Mouse (Mus musculus) heart, embryonic 12.5 days (tissue): ENCODE results near the gene Crybb1. TPM values are rescaled to one million over a fixed set of nuclear protein-coding genes. Genes with fewer than 3 reads are reported as not detected.

ENCODE experiments used
- ATAC-seq: fragments of 200-750 bp; cut with Nextera tagmentation; 2 replicates; pipeline ENCODE4 v1.8.0; 2017; ENCODE audit warnings: moderate TSS enrichment, moderate library complexity; ENCODE audit not compliant: insufficient number of reproducible peaks, low FRiP score
- H3K27ac ChIP-seq: fragments of 300-500 bp; sonication (generic); 2 replicates; pipeline ENCODE4 v1.5.1; 2016; ENCODE audit warnings: mild to moderate bottlenecking, moderate library complexity; ENCODE audit not compliant: poor library complexity, severe bottlenecking
- H3K27me3 ChIP-seq: fragments of 300-500 bp; sonication (generic); replicated peaks from 2 replicates; pipeline ENCODE4 v1.6.1; 2016; ENCODE audit warnings: mild to moderate bottlenecking, moderate library complexity
- H3K36me3 ChIP-seq: fragments of 300-500 bp; sonication (generic); 2 replicates; pipeline ENCODE4 v1.6.1; 2016; ENCODE audit warnings: mild to moderate bottlenecking, moderate library complexity
- H3K4me1 ChIP-seq: fragments of 300-500 bp; sonication (generic); replicated peaks from 2 replicates; pipeline ENCODE4 v1.6.1; 2016; ENCODE audit warnings: mild to moderate bottlenecking
- H3K4me2 ChIP-seq: fragments of 300-500 bp; sonication (generic); 2 replicates; pipeline ENCODE4 v1.6.1; 2016; ENCODE audit warnings: mild to moderate bottlenecking, moderate library complexity
- H3K4me3 ChIP-seq: fragments of 300-500 bp; sonication (generic); 2 replicates; pipeline ENCODE4 v1.5.1; 2016; ENCODE audit warnings: mild to moderate bottlenecking
- H3K9ac ChIP-seq: fragments of 300-500 bp; sonication (generic); 2 replicates; pipeline ENCODE4 v1.6.1; 2016; ENCODE audit warnings: mild to moderate bottlenecking, moderate library complexity
- H3K9me3 ChIP-seq: fragments of 300-500 bp; sonication (generic); replicated peaks from 2 replicates; pipeline ENCODE4 v1.6.1; 2016; ENCODE audit warnings: mild to moderate bottlenecking, moderate library complexity
- WGBS: fragments of 180-500 bp; shearing (Covaris S2); methylation state at CpG from one replicate; pipeline ENCODE4 v1.1.7; 2016; 5-methylcytosine and 5-hydroxymethylcytosine counted together
- polyA plus RNA-seq: library from polyadenylated mRNA; unstranded; fragments of >200 nt; fragmentation: Nextera tagmentation; extraction: Ambion mirVana; gene quantifications from 2 replicates; pipeline ENCODE4 v1.2.1, GENCODE M21; 2016

Crybb1 gene
- polyA plus RNA-seq, 1 experiment from 2014 or later: 0.46 TPM

- 0 out of 2 replicates have a peak overlapping the region, but pooled peaks have one; percentile 2 for H3K4me2 ChIP-seq
- H3K9me3 ChIP-seq: no peaks in the 10 kb centered on the region
- ATAC-seq: no peak
- H3K36me3 ChIP-seq: no peaks in the 10 kb centered on the region
- peaks cover 4% of the 10 kb centered on the region; the same call in 1 of the 2 replicates for H3K27me3 ChIP-seq
- peak overlapping the region; percentile 22; the same call in 1 of the 2 replicates for H3K27ac ChIP-seq
- H3K4me1 ChIP-seq: peaks cover 66% of the 10 kb centered on the region
- H3K9ac ChIP-seq: peak overlapping the region; percentile 32; the same call in 1 of the 2 replicates
- H3K4me3 ChIP-seq: no peak overlapping the region
- 78% methylated on average over 17 of the region's 17 CpGs for WGBS
Measured at GRCm38 (mm10) chr5:112279181-112280021, 23.8 kb downstream of the Crybb1 start.

GRCm38 (mm10) chr5:112280151-112280550 lies 24.5 kb downstream of the Crybb1 start:
- 0 out of 2 replicates have a peak overlapping the region, but pooled peaks have one; percentile 2 for H3K4me2 ChIP-seq
- WGBS: 74% methylated on average over 7 of the region's 7 CpGs
- H3K4me1 ChIP-seq: peaks cover 74% of the 10 kb centered on the region
- no peaks in the 10 kb centered on the region for H3K9me3 ChIP-seq
- H3K9ac ChIP-seq: peak overlapping the region; percentile 32
- H3K27ac ChIP-seq: peak overlapping the region; percentile 22; the same call in 1 of the 2 replicates
- no peak for ATAC-seq
- no peaks in the 10 kb centered on the region for H3K27me3 ChIP-seq
- no peak overlapping the region for H3K4me3 ChIP-seq
- no peaks in the 10 kb centered on the region for H3K36me3 ChIP-seq

GRCm38 (mm10) chr5:112280863-112281660 lies 25.4 kb downstream of the Crybb1 start:
- no peaks in the 10 kb centered on the region for H3K27me3 ChIP-seq
- no peak overlapping the region for H3K4me2 ChIP-seq
- H3K4me1 ChIP-seq: peaks cover 80% of the 10 kb centered on the region
- H3K27ac ChIP-seq: no peak overlapping the region
- H3K4me3 ChIP-seq: no peak overlapping the region
- H3K9ac ChIP-seq: 0 out of 2 replicates have a peak overlapping the region, but pooled peaks have one; percentile 32
- H3K9me3 ChIP-seq: no peaks in the 10 kb centered on the region
- no peaks in the 10 kb centered on the region for H3K36me3 ChIP-seq
- WGBS: 61% methylated on average over 15 of the region's 15 CpGs
- no peak for ATAC-seq

- H3K4me2 ChIP-seq: no peak overlapping the region
- H3K27ac ChIP-seq: no peak overlapping the region
- H3K36me3 ChIP-seq: no peaks in the 10 kb centered on the region
- peaks cover 85% of the 10 kb centered on the region for H3K4me1 ChIP-seq
- WGBS: 77% methylated on average over 4 of the region's 4 CpGs
- no peak overlapping the region for H3K4me3 ChIP-seq
- H3K9ac ChIP-seq: no peak overlapping the region
- ATAC-seq: no peak
- H3K9me3 ChIP-seq: no peaks in the 10 kb centered on the region
- H3K27me3 ChIP-seq: no peaks in the 10 kb centered on the region
Measured at GRCm38 (mm10) chr5:112281676-112282075, 26.1 kb downstream of the Crybb1 start.

GRCm38 (mm10) chr5:112282123-112282779 lies 26.6 kb downstream of the Crybb1 start:
- Histone ChIP-seq H3K4me1 (peaks cover 87% of the 10 kb centered on the region), H3K27me3 (no peaks in the 10 kb centered on the region), H3K4me3 (no peak overlapping the region), H3K36me3 (no peaks in the 10 kb centered on the region), H3K9ac (no peak overlapping the region), H3K9me3 (no peaks in the 10 kb centered on the region), H3K27ac (peak overlapping the region; percentile 55), H3K4me2 (no peak overlapping the region)
- ATAC-seq: no peak
- 71% methylated on average over 6 of the region's 6 CpGs for WGBS

- no peaks in the 10 kb centered on the region for H3K9me3 ChIP-seq
- WGBS: 56% methylated on average over 9 of the region's 9 CpGs
- no peaks in the 10 kb centered on the region for H3K36me3 ChIP-seq
- H3K9ac ChIP-seq: no peak overlapping the region
- no peak overlapping the region for H3K4me2 ChIP-seq
- H3K4me1 ChIP-seq: peaks cover 86% of the 10 kb centered on the region
- H3K4me3 ChIP-seq: no peak overlapping the region
- peak overlapping the region; percentile 55 for H3K27ac ChIP-seq
- no peaks in the 10 kb centered on the region for H3K27me3 ChIP-seq
- ATAC-seq: no peak
Measured at GRCm38 (mm10) chr5:112282780-112283482, 27.3 kb downstream of the Crybb1 start.

- H3K4me2 ChIP-seq: no peak overlapping the region
- H3K9ac ChIP-seq: no peak overlapping the region
- H3K9me3 ChIP-seq: no peaks in the 10 kb centered on the region
- H3K4me3 ChIP-seq: no peak overlapping the region
- 43% methylated on average over 10 of the region's 10 CpGs for whole genome bisulfite sequencing
- H3K27me3 ChIP-seq: no peaks in the 10 kb centered on the region
- ATAC-seq: peak; percentile 53
- no peaks in the 10 kb centered on the region for H3K36me3 ChIP-seq
- peaks cover 87% of the 10 kb centered on the region for H3K4me1 ChIP-seq
- peak overlapping the region; percentile 55 for H3K27ac ChIP-seq
Measured at GRCm38 (mm10) chr5:112283543-112284202, 28.1 kb downstream of the Crybb1 start.

- Histone ChIP-seq H3K27ac (peak overlapping the region; percentile 55), H3K4me3 (no peak overlapping the region), H3K4me2 (no peak overlapping the region), H3K4me1 (peaks cover 88% of the 10 kb centered on the region), H3K9me3 (no peaks in the 10 kb centered on the region), H3K27me3 (no peaks in the 10 kb centered on the region), H3K36me3 (no peaks in the 10 kb centered on the region), H3K9ac (no peak overlapping the region)
- whole genome bisulfite sequencing: 61% methylated on average over 7 of the region's 7 CpGs
- ATAC-seq: no peak
Measured at GRCm38 (mm10) chr5:112284203-112284582, 28.6 kb downstream of the Crybb1 start.

- 79% methylated on average over 7 of the region's 7 CpGs for WGBS
- Histone ChIP-seq H3K9ac (no peak overlapping the region), H3K4me3 (no peak overlapping the region), H3K27me3 (no peaks in the 10 kb centered on the region), H3K36me3 (no peaks in the 10 kb centered on the region), H3K27ac (no peak overlapping the region), H3K9me3 (no peaks in the 10 kb centered on the region), H3K4me2 (no peak overlapping the region), H3K4me1 (peaks cover 83% of the 10 kb centered on the region)
- no peak for ATAC-seq
Measured at GRCm38 (mm10) chr5:112285548-112286085, 30.0 kb downstream of the Crybb1 start.

- Histone ChIP-seq H3K4me2 (no peak overlapping the region), H3K36me3 (no peaks in the 10 kb centered on the region), H3K9ac (no peak overlapping the region), H3K27me3 (no peaks in the 10 kb centered on the region), H3K27ac (no peak overlapping the region), H3K4me1 (peaks cover 78% of the 10 kb centered on the region), H3K9me3 (no peaks in the 10 kb centered on the region), H3K4me3 (no peak overlapping the region)
- no peak for ATAC-seq
- 77% methylated on average over 2 of the region's 2 CpGs for WGBS
Measured at GRCm38 (mm10) chr5:112286608-112286983, 31.0 kb downstream of the Crybb1 start.
